8 mouse cellular contexts compared by ENCODE assay signal in the genomic region with DNA sequence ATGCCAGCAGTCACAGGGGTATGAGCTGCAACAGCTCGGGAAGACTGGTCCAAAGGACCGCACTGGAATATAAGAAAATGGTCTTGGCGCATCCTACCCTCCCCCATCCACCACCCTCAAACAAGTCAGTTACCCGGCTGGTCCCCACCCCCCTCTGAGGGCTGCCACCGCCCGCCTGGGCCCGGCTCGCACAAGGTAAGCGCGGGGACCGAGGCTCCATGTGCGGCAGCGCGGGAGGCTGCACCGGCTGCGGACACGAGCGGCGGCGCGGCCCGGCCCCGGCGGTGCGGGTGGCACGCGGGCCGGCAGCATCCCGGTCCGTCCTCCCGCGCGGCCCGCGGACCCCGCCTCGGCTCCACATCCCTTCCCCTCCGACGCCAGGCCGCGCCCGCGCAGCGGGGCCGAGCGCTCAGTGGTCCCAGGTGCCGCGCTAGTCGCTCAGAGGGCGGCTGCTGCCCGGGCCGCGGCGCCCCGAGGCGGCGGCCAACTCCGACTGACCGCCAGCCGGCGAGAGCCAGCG. TPM values are rescaled to one million over a fixed set of nuclear protein-coding genes. Genes with fewer than 3 reads are reported as not detected.
DNase-seq lines count a peak whose midpoint lies in the region; ATAC-seq and TF ChIP-seq lines count a peak whose summit lies in the region.

No protein-coding gene starts in this region.

- TF ChIP-seq POLR2A in heart, adult 2 months (IDR thresholded peaks at IDR 0.05; ENCODE audit: insufficient read depth, low read depth, low read length), result no peak
- no peak for TF ChIP-seq POLR2A in testis, adult 2 months (IDR thresholded peaks at IDR 0.05; ENCODE audit: control insufficient read depth, low read depth, low read length)

- WGBS in heart, adult 2 months, result under 1% methylated on average over 59 of the region's 62 CpGs
- WGBS in forebrain, embryonic 11.5 days, result under 1% methylated on average over 45 of the region's 62 CpGs
- under 1% methylated on average over 55 of the region's 62 CpGs for WGBS in hindbrain, embryonic 13.5 days
- 0% methylated on average over 32 of the region's 62 CpGs for WGBS in limb, embryonic 11.5 days
- WGBS in midbrain, embryonic 10.5 days, result under 1% methylated on average over 62 of the region's 62 CpGs

- no peak for TF ChIP-seq EP300 in heart, adult 2 months (IDR thresholded peaks at IDR 0.05; ENCODE audit: insufficient read depth, low read depth, low read length)

- H3K36me3 ChIP-seq in heart, adult 2 months (ENCODE audit: control insufficient read depth, insufficient read depth, low read length), result peaks cover 10% of the 10 kb centered on the region
- H3K36me3 ChIP-seq in forebrain, embryonic 11.5 days (ENCODE audit: control insufficient read depth, insufficient read depth, low read length), result no peaks in the 10 kb centered on the region
- H3K36me3 ChIP-seq in hindbrain, embryonic 13.5 days, result no peaks in the 10 kb centered on the region
- H3K36me3 ChIP-seq in limb, embryonic 11.5 days (ENCODE audit: control insufficient read depth, insufficient read depth, low read length), result no peaks in the 10 kb centered on the region
- peaks cover 10% of the 10 kb centered on the region for H3K36me3 ChIP-seq in midbrain, embryonic 10.5 days
- no peaks in the 10 kb centered on the region for H3K36me3 ChIP-seq in testis, adult 2 months (ENCODE audit: control insufficient read depth, insufficient read depth, low read length)

- peak; percentile 74 for ATAC-seq in forebrain, embryonic 11.5 days (replicated peaks; ENCODE audit: low FRiP score)
- ATAC-seq in hindbrain, embryonic 13.5 days (ENCODE audit: low FRiP score), result peak; percentile 78
- ATAC-seq in limb, embryonic 11.5 days (ENCODE audit: insufficient number of reproducible peaks, low FRiP score, low TSS enrichment, low read depth), result peak; percentile 71

- peak overlapping the region; percentile 88 for H3K27ac ChIP-seq in heart, adult 2 months
- peak overlapping the region; percentile 94 for H3K27ac ChIP-seq in forebrain, embryonic 11.5 days (ENCODE audit: low read depth, low read length)
- peak overlapping the region; percentile 98 for H3K27ac ChIP-seq in hindbrain, embryonic 13.5 days
- peak overlapping the region; percentile 95 for H3K27ac ChIP-seq in limb, embryonic 11.5 days (replicated peaks; ENCODE audit: low read depth, low read length)
- H3K27ac ChIP-seq in midbrain, embryonic 10.5 days (replicated peaks), result peak overlapping the region; percentile 98
- peak overlapping the region; percentile 92 for H3K27ac ChIP-seq in testis, adult 2 months (ENCODE audit: control insufficient read depth, insufficient read depth, low read depth, low read length)

- intact Hi-C loops in heart, adult 2 months (cut with DNase I), result loop anchor here (2.0 kb wide), 2 partner anchors 78 to 108 kb away; partner anchors contain the start of gene Ebpl
- intact Hi-C loops in heart, postnatal 36 days (cut with DNase I), result loop anchor here (2.0 to 5.0 kb wide), 4 partner anchors 42 to 118 kb away; partner anchors contain the start of gene Spryd7

- H3K4me1 ChIP-seq in heart, adult 2 months (ENCODE audit: control insufficient read depth, insufficient read depth, low read length), result no peaks in the 10 kb centered on the region; the same call in none of the 2 replicates
- H3K4me1 ChIP-seq in forebrain, embryonic 11.5 days (replicated peaks; ENCODE audit: control insufficient read depth, insufficient read depth, low read length), result peaks cover 5% of the 10 kb centered on the region
- H3K4me1 ChIP-seq in hindbrain, embryonic 13.5 days (replicated peaks), result peaks cover 26% of the 10 kb centered on the region
- H3K4me1 ChIP-seq in limb, embryonic 11.5 days (ENCODE audit: control insufficient read depth, insufficient read depth, low read length), result no peaks in the 10 kb centered on the region
- peaks cover 29% of the 10 kb centered on the region for H3K4me1 ChIP-seq in midbrain, embryonic 10.5 days
- H3K4me1 ChIP-seq in testis, adult 2 months (ENCODE audit: control insufficient read depth, insufficient read depth, low read length), result peaks cover 5% of the 10 kb centered on the region

- DNase-seq in heart, adult 2 months, result no peak
- no peak for DNase-seq in heart, postnatal 36 days
- DNase-seq in adrenal gland, postnatal 4 days (ENCODE audit: low spot score in 2 of 2), result peak; percentile 24 to 35
- no peak for DNase-seq in forebrain, embryonic 11.5 days (ENCODE audit: low spot score)
- DNase-seq in limb, embryonic 11.5 days (ENCODE audit: low spot score), result peak; percentile 72
- DNase-seq in midbrain, embryonic 10.5 days (ENCODE audit: low spot score), result peak; percentile 69

- H3K4me2 ChIP-seq in forebrain, embryonic 11.5 days (ENCODE audit: low read depth, low read length, severe bottlenecking), result peak overlapping the region; percentile 52
- peak overlapping the region; percentile 65 for H3K4me2 ChIP-seq in hindbrain, embryonic 13.5 days
- peak overlapping the region; percentile 46 for H3K4me2 ChIP-seq in limb, embryonic 11.5 days (ENCODE audit: low read depth, severe bottlenecking)

- peaks cover 2% of the 10 kb centered on the region for H3K79me2 ChIP-seq in heart, adult 2 months (replicated peaks; ENCODE audit: control insufficient read depth, insufficient read depth, low read length)

- H3K9ac ChIP-seq in heart, adult 2 months (ENCODE audit: low read depth, low read length), result peak overlapping the region; percentile 84
- H3K9ac ChIP-seq in forebrain, embryonic 11.5 days (ENCODE audit: low read length), result peak overlapping the region; percentile 94
- H3K9ac ChIP-seq in hindbrain, embryonic 13.5 days, result peak overlapping the region; percentile 91
- H3K9ac ChIP-seq in limb, embryonic 11.5 days (ENCODE audit: low read length), result peak overlapping the region; percentile 91

- no peaks in the 10 kb centered on the region for H3K9me3 ChIP-seq in forebrain, embryonic 11.5 days (ENCODE audit: control insufficient read depth, low read length)
- H3K9me3 ChIP-seq in hindbrain, embryonic 13.5 days, result no peaks in the 10 kb centered on the region
- H3K9me3 ChIP-seq in limb, embryonic 11.5 days (ENCODE audit: control insufficient read depth, low read length), result no peaks in the 10 kb centered on the region
- H3K9me3 ChIP-seq in midbrain, embryonic 10.5 days (replicated peaks), result no peaks in the 10 kb centered on the region

- TF ChIP-seq CTCF in heart, adult 2 months (IDR thresholded peaks at IDR 0.05), result no peak
- TF ChIP-seq CTCF in testis, adult 2 months (IDR thresholded peaks at IDR 0.05; ENCODE audit: control insufficient read depth, insufficient read depth, insufficient replicate concordance, low read depth, low read length), result no peak

- H3K27me3 ChIP-seq in heart, adult 2 months (ENCODE audit: control insufficient read depth, insufficient read depth, low read length), result no peaks in the 10 kb centered on the region
- H3K27me3 ChIP-seq in forebrain, embryonic 11.5 days (ENCODE audit: control insufficient read depth, insufficient read depth, low read length), result no peaks in the 10 kb centered on the region
- no peaks in the 10 kb centered on the region for H3K27me3 ChIP-seq in hindbrain, embryonic 13.5 days
- no peaks in the 10 kb centered on the region for H3K27me3 ChIP-seq in limb, embryonic 11.5 days (ENCODE audit: control insufficient read depth, insufficient read depth, low read length)
- H3K27me3 ChIP-seq in midbrain, embryonic 10.5 days (ENCODE audit: low read depth, poor library complexity, severe bottlenecking), result no peaks in the 10 kb centered on the region
- no peaks in the 10 kb centered on the region for H3K27me3 ChIP-seq in testis, adult 2 months (ENCODE audit: control insufficient read depth, insufficient read depth, low read length)

- peak overlapping the region; percentile 68 for H3K4me3 ChIP-seq in heart, adult 2 months
- H3K4me3 ChIP-seq in forebrain, embryonic 11.5 days (ENCODE audit: low read depth, low read length), result peak overlapping the region; percentile 86
- H3K4me3 ChIP-seq in hindbrain, embryonic 13.5 days, result peak overlapping the region; percentile 88
- peak overlapping the region; percentile 70 for H3K4me3 ChIP-seq in limb, embryonic 11.5 days (ENCODE audit: low read depth, low read length)
- H3K4me3 ChIP-seq in midbrain, embryonic 10.5 days, result peak overlapping the region; percentile 89
- H3K4me3 ChIP-seq in testis, adult 2 months (ENCODE audit: control insufficient read depth, low read depth, low read length), result peak overlapping the region; percentile 76

RNA-seq across cellular contexts. Expression of gene Kpna3, which starts 0.5 kb away (rescaled TPM):
- 10 to 100 TPM; 51.3 to 53.4 TPM for total RNA-seq in heart, adult 2 months (2021)
- polyA plus RNA-seq in heart, adult 2 months (2012; rRNA removed), result 16.1 and 41.1 TPM in 2 replicates
- total RNA-seq in heart, postnatal 36 days (2021), result 10 to 100 TPM; 52.1 to 53.3 TPM
- 10 to 100 TPM; 34.3 to 34.6 TPM for total RNA-seq in adrenal gland, postnatal 4 days (2021)
- polyA plus RNA-seq in forebrain, embryonic 11.5 days (2014; fragmentation: Nextera tagmentation; extraction: Ambion mirVana), result 106 and 107 TPM in 2 replicates
- polyA plus RNA-seq in hindbrain, embryonic 13.5 days (2015; fragmentation: Nextera tagmentation; extraction: Ambion mirVana), result 74.3 and 75.1 TPM in 2 replicates
- polyA plus RNA-seq in limb, embryonic 11.5 days (2014; fragmentation: Nextera tagmentation; extraction: Ambion mirVana), result 86.0 and 88.6 TPM in 2 replicates
- polyA plus RNA-seq in midbrain, embryonic 10.5 days (2016; fragmentation: Nextera tagmentation; extraction: Ambion mirVana), result 90.8 and 90.9 TPM in 2 replicates
- 6.5 and 8.5 TPM in 2 replicates for polyA plus RNA-seq in testis, adult 2 months (2012; rRNA removed)

Comparison
In these comparisons a context has a peak if more than half of its experiments do, and no peak if none do; other contexts are left out.
1. DNase-seq: peak in adrenal gland, postnatal 4 days (2 of 2), limb, embryonic 11.5 days (single experiment) and midbrain, embryonic 10.5 days (single experiment); none in heart, adult 2 months (0 of 2), heart, postnatal 36 days (0 of 2) and forebrain, embryonic 11.5 days (single experiment).
2. Peak in every context shown above with its lines, with median percentiles within 50 percentile points of each other: H3K27ac ChIP-seq, H3K4me3 ChIP-seq, H3K9ac ChIP-seq, ATAC-seq and H3K4me2 ChIP-seq.